Mouse (Mus musculus) kidney, adult 9 months (tissue): ENCODE measurements at regions not wholly inside any gene's neighbourhood (a gene's known extent, or its start where the extent isn't known, plus 50 kb on each side); places are given as distances from the start of the nearest gene placed in this dataset.
"Not testable (repeated sequence)": the region's sequence is repeated elsewhere in the genome, so short reads cannot be mapped to it uniquely, and the experiment has no call there.

Experiments used
- DNase-seq: peaks from one replicate; pipeline ENCODE4 v3.0.0; 2022

DNA sequence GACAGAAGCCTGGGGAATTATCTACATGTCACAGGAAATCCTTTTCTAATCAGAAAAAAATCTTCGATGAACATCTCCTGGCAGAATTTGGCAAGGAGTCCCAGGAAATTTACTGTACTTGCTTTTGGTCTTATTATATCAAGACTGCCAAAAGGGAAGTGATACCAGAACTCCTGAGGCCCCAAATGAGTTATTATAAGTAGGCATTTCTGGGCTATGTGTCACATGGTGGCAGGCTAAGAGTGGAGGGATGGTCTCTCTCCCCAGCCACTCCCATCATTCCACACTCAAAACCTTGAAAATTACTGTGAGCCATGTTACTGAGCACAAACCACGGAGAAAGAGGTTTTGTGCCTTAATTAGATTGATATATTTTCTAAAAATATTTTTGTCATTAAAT lies 94.0 kb upstream of the Cdk6 start:
- DNase-seq: no peak

DNA sequence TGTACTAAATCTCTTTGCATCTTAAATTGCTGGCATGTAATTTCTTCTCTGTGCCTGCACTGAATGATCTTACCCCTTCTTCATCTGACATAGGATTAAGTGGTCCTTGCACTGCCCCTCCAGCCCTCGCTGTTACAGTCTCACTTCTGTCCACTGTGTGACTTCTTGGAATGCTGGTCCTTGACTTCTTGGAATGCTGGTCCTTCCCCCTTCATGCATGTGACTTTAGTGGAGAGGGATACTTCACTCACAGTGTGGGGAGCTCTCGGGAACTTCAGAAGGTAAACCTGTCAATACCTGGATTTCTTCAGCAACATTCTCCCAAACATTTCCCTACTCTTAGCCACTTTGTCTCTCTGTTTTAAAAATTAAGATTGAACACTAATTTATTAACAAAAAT lies 91.0 kb upstream of the Cdk6 start:
- DNase-seq: no peak

DNA sequence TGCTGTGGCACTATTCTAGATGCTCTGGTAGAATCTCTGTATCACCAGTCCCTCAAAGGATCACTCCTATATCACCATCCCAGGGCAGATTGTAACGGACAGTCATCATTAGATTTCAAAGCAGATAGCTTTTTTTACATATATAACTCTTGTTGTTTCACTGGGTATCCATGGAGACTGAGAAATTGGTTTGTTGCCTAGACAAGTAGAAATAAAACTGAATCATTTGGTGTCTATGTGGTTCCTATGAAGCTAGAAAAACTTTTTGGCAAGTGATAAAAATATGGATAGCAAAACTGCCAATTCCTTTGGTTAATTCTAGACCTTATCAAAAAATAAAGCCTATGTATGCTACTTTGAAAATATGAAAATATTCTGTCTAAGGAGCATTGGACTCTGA lies 81.0 kb upstream of the Cdk6 start:
- no peak for DNase-seq

DNA sequence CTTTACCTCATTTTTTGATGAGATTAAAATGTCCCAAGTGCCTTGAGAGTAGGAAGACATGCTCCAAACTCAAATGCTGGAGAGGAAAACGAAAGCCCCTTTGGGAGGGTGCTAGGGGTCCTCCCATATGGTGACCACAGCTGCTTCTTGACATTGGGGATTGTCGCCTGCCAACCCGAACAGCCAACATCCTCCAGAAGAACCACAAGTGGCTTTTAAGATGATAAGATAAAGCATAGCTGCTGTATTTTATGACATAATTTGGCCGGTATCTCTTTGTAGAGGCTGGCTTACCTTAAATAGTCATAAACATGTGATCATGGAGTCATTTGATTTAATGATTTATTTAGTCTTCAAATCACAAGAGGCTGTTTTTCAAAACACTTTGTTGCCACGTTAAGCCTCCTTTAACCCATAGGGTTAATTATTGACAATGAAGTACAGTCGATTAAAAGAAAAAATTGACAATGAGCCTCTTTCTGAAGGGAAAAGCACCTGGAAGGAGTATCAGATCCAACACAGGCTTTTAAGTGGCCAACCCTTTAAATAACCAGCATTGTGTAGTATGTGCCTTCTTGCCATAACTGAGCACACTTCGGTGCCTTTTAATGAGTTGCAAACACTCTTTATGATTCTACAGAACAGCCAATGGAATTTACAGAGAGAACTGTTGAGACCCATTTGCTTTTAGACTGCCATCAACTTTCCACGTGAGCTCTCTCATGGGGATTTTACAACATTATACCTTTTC lies 76.1 kb upstream of the Cdk6 start:
- DNase-seq: not testable (repeated sequence)

DNA sequence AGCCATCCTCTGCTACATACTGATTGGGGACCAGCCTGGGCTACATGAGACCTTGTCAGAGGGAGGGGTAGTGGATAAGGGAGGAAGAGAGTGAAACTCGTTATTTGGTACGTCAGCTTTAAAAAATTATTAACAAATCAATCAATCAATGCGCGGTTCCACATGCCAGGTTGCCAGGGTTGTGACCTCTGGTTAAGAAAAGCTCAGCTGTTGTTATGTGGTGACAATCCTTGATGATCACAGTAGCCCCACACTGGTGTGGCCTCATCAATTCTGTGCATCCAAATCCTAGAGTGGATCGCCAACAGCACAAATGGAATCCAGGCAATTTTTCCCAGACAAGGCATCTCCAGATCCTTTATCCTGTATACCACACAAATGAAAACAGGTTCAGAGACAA lies 74.3 kb upstream of the Cdk6 start:
- no peak for DNase-seq

DNA sequence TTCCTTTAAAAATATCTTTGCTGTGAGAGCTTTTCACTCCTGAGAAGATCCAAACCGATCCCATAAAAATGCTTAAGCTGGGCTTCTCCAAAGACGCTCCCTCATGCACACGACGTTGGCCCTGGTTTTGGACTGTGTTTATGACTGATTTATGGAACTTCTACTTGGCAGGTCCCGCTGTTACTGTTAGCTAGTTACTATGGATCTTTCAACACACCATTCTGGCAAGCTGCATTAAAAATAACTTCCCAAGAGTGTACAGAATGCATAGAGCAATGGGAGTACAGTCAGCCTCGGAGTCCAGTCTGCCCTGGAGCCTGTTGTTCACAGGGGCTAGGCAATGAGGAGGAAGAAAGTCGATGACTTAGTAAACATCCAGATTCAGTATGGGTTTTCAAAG lies 71.5 kb upstream of the Cdk6 start:
- no peak for DNase-seq

DNA sequence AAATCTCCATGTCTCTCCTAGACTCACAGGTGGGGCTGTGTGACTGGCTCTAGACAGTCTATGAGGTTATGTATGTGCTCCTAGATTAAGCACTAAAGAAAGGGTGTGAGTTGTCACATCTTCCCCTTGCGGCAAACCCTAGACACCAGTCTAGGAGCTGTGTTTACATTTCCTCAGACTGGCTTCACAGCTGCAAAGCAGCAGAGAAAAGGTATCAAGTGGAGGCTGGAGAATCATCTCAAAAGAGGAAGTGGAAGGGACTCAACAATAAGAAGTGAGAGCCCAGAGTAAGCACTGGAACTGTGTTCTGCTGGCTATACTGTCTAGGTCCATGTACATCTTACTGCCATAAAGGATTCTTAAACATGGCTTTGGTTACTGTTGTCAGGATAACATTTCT lies 68.1 kb upstream of the Cdk6 start:
- DNase-seq: not testable (repeated sequence)

DNA sequence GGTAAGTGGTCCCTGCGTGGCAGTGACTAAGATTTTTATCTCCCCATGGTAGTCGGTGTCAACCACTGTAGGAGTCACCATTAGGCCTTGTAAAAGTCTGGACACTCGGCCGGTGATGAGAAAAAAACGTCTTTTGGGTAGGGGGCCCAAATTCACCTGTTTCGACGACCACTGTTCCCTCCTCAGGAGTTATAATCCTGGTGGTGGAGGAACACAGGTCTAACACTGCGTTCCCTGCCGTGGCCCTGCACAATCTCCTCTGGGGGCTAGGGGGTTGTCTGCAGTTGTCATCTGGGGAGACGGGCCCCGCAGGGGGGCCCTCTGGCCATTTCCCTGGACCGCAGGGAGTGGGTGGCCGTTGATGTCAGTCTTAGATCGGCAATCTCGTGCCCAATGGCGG lies 64.0 kb upstream of the Cdk6 start:
- not testable (repeated sequence) for DNase-seq

DNA sequence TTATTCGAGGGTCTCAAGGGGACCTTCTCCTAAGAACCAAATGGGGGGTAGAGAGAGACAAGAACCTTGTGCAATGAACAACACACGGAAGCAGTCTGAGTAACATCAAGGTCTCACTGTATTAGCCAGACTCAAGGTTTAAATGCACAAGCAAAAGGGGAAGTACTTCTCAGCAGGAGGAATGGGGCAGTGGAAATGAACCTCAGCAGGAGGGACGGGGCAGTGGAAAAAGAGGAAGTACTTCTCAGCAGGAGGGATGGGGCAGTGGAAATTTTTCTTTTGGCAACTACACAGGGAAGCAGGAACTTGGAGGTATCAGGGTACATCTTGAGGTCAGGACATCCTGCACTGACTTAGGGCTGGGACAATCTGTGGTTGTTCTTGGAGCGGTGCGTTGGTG lies 62.3 kb upstream of the Cdk6 start:
- DNase-seq: not testable (repeated sequence)

DNA sequence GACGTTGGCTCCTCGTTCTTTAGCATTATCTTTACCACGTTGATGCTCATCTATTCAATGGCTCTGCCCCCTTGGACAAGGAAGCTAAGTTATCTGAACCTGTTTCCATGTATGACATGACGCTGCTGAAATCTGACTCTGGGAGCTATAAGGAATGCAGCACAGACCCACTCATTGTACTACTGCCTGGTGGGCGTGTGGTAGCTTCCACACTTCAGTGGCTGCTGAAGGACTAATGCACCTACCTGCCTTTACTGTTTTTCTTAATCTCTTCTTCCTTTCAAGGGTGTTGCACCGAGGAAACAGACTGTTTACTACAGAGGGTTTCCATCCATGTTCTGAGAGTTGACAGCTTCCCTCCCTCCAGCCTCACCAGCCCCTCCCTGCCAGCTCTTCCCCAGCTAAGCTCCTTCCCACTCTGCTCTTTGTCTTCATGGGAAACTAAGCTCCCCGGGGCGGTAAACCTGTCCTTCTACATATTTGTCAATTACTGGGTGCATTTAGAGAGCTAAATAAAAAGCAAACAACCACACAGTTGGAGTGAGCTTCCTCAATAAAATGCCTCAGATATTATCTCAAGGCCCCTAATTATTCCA lies 59.3 kb upstream of the Cdk6 start:
- DNase-seq: not testable (repeated sequence)

DNA sequence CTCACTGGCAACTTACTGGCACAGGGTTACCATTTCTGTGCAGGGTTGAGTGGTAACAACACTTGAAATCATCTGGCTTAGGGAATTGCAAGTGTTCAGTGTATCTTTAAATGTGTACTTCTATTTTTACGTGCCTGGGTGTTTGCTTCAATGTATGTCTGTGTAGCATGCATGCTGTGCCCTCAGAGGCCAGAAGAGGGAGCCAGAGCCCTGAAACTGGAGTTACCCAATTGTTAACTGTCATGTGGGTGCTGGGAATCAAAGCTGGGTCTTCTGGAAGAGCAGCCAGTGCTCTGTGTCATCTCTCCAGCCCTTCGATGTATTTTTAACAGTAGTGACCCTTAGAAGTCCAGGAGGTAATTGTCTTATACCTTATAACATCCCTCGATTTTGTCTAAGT lies 58.2 kb upstream of the Cdk6 start:
- no peak for DNase-seq

DNA sequence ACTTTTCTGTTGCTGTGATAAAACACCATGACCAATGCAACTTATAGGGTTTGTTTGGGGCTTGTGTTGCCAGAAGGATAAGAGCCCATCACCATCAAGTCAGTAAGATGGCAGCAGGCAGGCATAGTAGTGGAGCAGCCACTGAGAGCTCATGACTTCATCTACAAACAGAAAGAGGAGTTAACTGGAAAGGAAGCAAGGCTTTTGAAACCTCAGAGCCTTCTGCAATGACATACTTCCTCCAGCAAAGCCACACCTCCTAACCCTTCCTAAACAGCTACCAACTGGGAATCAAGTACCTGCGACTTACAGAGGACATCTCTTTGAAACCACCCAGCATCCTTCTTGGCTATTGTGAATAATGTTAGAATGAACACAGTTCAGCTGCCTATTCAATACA lies 57.0 kb upstream of the Cdk6 start:
- not testable (repeated sequence) for DNase-seq

DNA sequence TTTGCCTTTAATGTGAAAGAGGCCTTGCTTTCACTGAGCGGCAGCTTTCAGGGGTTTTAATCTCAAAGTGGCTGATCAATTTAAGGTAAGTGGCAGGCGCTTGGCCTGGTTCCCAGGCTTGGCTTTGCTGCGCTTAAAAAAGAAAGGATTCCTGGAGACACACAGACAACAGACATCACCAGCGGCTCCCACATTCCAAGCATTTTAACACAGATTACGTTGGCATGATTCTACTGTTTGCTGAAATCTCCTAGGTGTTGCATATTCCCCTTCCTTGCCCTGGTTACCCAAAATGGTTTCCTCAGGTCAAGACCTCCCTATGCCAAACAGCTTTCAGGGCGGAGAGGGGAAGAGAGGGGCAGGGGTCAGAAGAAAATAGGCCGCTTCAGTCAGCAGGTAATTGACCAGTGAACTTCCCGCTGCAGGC lies 51.3 kb upstream of the Cdk6 start:
- peak; percentile 6 for DNase-seq
